Mouse (Mus musculus) heart, adult 2 months (tissue): ENCODE measurements around the gene Tubb3. TPM values are rescaled to one million over a fixed set of nuclear protein-coding genes. Genes with fewer than 3 reads are reported as not detected.
A peak's percentile ranks its signal among the peaks of the same experiment; 100 is the strongest.

Source experiments
- DNase-seq, 2 experiments: peaks; one replicate each; pipeline ENCODE4 v3.0.0; 2021
- H3K27ac ChIP-seq: fragments of 200-600 bp; 2 replicates; pipeline ENCODE4 v1.8.1; 2022
- H3K27me3 ChIP-seq: fragments of 200-500 bp; 2 replicates; pipeline ENCODE4 v1.6.1; 2012; ENCODE audit warnings: mild to moderate bottlenecking, low read length, inconsistent platforms, mixed read lengths; ENCODE audit not compliant: control insufficient read depth, insufficient read depth
- H3K36me3 ChIP-seq: fragments of 200-500 bp; 2 replicates; pipeline ENCODE4 v1.6.1; 2012; ENCODE audit warnings: low read length, inconsistent platforms; ENCODE audit not compliant: control insufficient read depth, insufficient read depth
- H3K4me1 ChIP-seq: fragments of 200-500 bp; 2 replicates; pipeline ENCODE4 v1.6.1; 2011; ENCODE audit warnings: low read length; ENCODE audit not compliant: control insufficient read depth, insufficient read depth
- H3K4me3 ChIP-seq: fragments of 200-600 bp; 2 replicates; pipeline ENCODE4 v1.8.1; 2022
- H3K79me2 ChIP-seq: fragments of 200-500 bp; replicated peaks from 2 replicates; pipeline ENCODE4 v1.6.1; 2012; ENCODE audit warnings: mild to moderate bottlenecking, inconsistent platforms, low read length, moderate library complexity, mixed read lengths; ENCODE audit not compliant: control insufficient read depth, insufficient read depth
- H3K9ac ChIP-seq: fragments of 200-500 bp; 2 replicates; pipeline ENCODE4 v1.6.1; 2012; ENCODE audit warnings: low read depth, mild to moderate bottlenecking, control low read depth, inconsistent platforms, low read length, mixed read lengths
- CTCF ChIP-seq: fragments of 200-600 bp; IDR thresholded peaks from 2 replicates; pipeline ENCODE4 v1.8.1; 2022; ENCODE audit warnings: antibody characterized with exemption, mild to moderate bottlenecking, moderate library complexity
- EP300 ChIP-seq: fragments of 200-500 bp; IDR thresholded peaks from 2 replicates; pipeline ENCODE4 v1.6.1; 2011; ENCODE audit warnings: low read depth, low read length, control low read depth; ENCODE audit not compliant: insufficient read depth
- POLR2A ChIP-seq: fragments of 200-500 bp; IDR thresholded peaks from 2 replicates; pipeline ENCODE4 v1.6.1; 2011; ENCODE audit warnings: mild to moderate bottlenecking, low read depth, low read length, control low read depth; ENCODE audit not compliant: insufficient read depth
- WGBS: fragments of 180-500 bp; shearing (Covaris S2); methylation state at CpG from one replicate; pipeline ENCODE4 v1.1.7; 2018; 5-methylcytosine and 5-hydroxymethylcytosine counted together
- intact Hi-C: fragments of 180-260 bp; cut with DNase I; formaldehyde crosslinking; loops from one replicate; pipeline ENCODE4 v1.15.1; 2025
- long read RNA-seq: library from polyadenylated mRNA; stranded (forward); transcript quantifications from one replicate; pipeline ENCODE4 v2.0.0, GENCODE M21; 2021
- polyA plus RNA-seq: library from polyadenylated mRNA; depleted of rRNA; stranded (reverse); fragments of >200 nt; gene quantifications from 2 replicates; pipeline ENCODE4 v1.2.3, GENCODE M21; 2012; rRNA removed
- total RNA-seq, 2 experiments: library from RNA; stranded (reverse); gene quantifications; 2 replicates each; pipeline ENCODE4 v1.2.3; 2021

The Tubb3 gene
- total RNA-seq (under 1 TPM in 1 of 2 experiments, not detected in 1; 0.59 TPM), polyA plus RNA-seq (4.6 and 6.2 TPM in 2 replicates)
- long read RNA-seq: 0 reads

DNA sequence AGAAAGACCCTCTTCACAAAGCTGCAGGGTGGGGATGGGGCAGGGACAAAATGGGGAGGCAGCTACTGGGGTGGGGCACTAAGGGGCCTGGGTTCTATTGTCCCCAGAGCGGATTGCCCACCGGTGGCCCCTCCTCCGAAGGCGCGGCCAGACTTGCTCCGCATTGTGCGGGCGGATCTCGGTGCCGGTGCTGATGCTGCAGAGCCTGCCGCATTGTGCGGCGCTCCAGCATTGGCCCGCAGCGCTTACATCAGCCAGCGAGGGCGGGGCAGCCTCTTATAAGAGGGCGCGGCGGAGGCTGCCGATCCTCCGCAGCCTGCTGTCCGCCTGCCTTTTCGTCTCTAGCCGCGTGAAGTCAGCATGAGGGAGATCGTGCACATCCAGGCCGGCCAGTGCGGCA, at the start of gene Tubb3:
TSS of gene Tubb3 (plus strand) at position 179 of the 400 bp plus-strand sequence.
- H3K4me3 ChIP-seq: peak within 1 kb of the TSS; percentile 15; the same call in 1 of the 2 replicates
- H3K79me2 ChIP-seq: no peaks in the 10 kb centered on the region
- intact Hi-C loops: no loop called here
- peaks cover 8% of the 10 kb centered on the region; the same call in 1 of the 2 replicates for H3K27me3 ChIP-seq
- no peaks in the 10 kb centered on the region; the same call in 1 of the 2 replicates for H3K4me1 ChIP-seq
- no peak within 1 kb of the TSS for H3K9ac ChIP-seq
- peak; percentile 60 to 61 for DNase-seq
- TF ChIP-seq POLR2A (no peak), CTCF (no peak), EP300 (no peak)
- under 1% methylated on average over 29 of the region's 29 CpGs for WGBS
- no peak within 1 kb of the TSS for H3K27ac ChIP-seq
- H3K36me3 ChIP-seq: no peaks in the 10 kb centered on the region

DNA sequence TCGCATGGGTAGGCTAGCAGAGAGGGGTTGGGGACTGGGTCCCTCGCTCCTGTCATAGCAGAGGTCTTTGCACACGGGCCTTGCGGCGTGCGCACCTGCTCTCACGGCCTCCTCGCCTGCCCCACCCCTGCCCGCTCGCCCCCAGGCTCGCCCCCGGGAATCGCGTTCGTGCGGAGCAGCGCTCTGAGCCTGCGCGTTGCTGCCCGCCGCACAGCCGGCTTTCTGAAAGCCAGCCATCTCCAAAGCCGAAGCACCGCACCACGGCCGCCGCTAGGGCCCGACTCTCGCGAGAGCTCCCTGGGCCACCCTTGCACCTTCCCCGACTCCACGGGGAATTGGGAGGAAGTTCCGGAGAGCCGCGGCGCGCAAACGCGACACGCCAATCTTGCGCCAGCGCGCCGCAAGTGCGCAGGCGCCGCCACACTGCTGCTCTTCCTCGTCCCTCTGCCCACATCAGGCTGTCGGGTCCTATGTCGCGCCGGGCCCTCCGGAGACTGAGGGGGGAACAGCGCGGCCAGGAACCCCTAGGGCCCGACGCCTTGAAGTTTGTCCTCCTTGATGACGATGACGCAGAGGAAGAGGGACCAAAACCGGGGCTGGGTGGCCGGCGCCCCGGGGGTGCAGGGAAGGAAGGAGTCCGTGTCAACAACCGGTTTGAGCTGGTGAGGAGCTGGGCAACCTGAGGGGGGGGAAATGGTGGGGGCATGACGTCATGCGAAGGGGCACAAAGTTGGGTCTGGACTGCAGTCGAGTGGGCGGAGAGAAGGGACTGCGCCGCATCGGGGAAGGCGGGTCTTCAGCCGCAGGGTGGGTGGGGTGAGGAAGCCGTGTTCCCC, 37.6 kb upstream of the Tubb3 start, which contains the start of gene Tcf25:
TSS of gene Tcf25 (plus strand) at position 351 of the 836 bp plus-strand sequence.
- intact Hi-C loops: loop anchor here (5.0 kb wide), 1 partner anchor 121 kb away; the partner anchor contains the start of genes Vps9d1 and Zfp276
- peak within 1 kb of the TSS; percentile 82 for H3K9ac ChIP-seq
- no peaks in the 10 kb centered on the region for H3K36me3 ChIP-seq
- H3K27ac ChIP-seq: peak within 1 kb of the TSS; percentile 98
- peaks cover 2% of the 10 kb centered on the region for H3K4me1 ChIP-seq
- H3K79me2 ChIP-seq: peaks cover 3% of the 10 kb centered on the region; the same call in 1 of the 2 replicates
- H3K27me3 ChIP-seq: no peaks in the 10 kb centered on the region
- under 1% methylated on average over 75 of the region's 75 CpGs for WGBS
- peak; percentile 83 for TF ChIP-seq CTCF
- no peak for TF ChIP-seq EP300
- TF ChIP-seq POLR2A: peak; percentile 89
- peak; percentile 95 to 97 for DNase-seq
- H3K4me3 ChIP-seq: peak within 1 kb of the TSS; percentile 83

DNA sequence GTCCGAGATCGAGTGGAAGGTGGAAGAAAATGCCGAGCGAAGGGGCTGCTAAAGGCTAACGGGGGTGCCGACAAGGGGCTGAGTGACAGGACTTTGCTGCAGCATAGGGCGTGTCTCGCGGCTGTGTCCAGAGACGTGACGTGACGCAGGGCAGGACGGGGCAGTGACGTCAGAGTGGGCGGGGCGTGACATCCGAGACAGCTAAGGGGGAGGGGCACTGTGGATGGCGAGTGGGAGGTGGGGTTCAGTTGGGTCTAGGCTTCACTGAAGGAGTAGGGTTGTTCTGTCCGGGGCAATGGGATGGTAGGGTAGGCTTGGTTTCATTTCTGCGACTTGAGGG, 37.0 kb upstream of the Tubb3 start:
- Histone ChIP-seq H3K4me3 (peak overlapping the region; percentile 83), H3K27me3 (no peaks in the 10 kb centered on the region), H3K4me1 (peaks cover 2% of the 10 kb centered on the region), H3K27ac (peak overlapping the region; percentile 98), H3K79me2 (peaks cover 3% of the 10 kb centered on the region; the same call in 1 of the 2 replicates), H3K36me3 (no peaks in the 10 kb centered on the region), H3K9ac (peak overlapping the region; percentile 79)
- WGBS: under 1% methylated on average over 20 of the region's 20 CpGs
- intact Hi-C loops: loop anchor here (5.0 kb wide), 1 partner anchor 122 kb away; the partner anchor contains the start of genes Vps9d1 and Zfp276
- TF ChIP-seq EP300 (peak; percentile 75; the same call in 1 of the 2 replicates), CTCF (no peak), POLR2A (peak; percentile 73)
- DNase-seq: peak; percentile 93 to 96

DNA sequence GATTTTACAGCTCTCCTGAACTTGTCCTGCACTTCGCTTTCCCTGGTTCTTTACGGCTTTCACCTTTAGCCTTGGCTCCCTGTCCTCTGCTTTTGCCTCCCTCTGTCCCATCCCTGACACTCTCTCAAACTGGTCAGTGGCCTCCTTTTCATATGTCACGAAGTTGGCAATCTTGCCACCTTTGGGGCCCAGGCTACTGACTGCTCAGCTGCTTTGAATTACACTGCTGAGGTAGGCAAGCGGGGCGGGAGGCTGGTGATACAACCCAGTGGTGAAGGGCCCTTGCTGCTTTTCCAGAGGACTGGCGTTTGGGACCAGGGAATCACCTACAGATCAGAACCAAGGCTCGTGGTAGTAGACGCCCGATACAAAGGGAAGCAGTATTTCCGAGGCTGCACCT, 35.5 kb upstream of the Tubb3 start:
- no peak overlapping the region for H3K9ac ChIP-seq
- 81% methylated on average over 10 of the region's 10 CpGs for WGBS
- H3K4me3 ChIP-seq: no peak overlapping the region
- no peak overlapping the region for H3K27ac ChIP-seq
- no peaks in the 10 kb centered on the region for H3K27me3 ChIP-seq
- H3K4me1 ChIP-seq: peaks cover 2% of the 10 kb centered on the region
- H3K36me3 ChIP-seq: no peaks in the 10 kb centered on the region
- H3K79me2 ChIP-seq: peaks cover 3% of the 10 kb centered on the region; the same call in 1 of the 2 replicates
- intact Hi-C loops: no loop called here
- no peak for DNase-seq
- TF ChIP-seq POLR2A (no peak), EP300 (no peak)

DNA sequence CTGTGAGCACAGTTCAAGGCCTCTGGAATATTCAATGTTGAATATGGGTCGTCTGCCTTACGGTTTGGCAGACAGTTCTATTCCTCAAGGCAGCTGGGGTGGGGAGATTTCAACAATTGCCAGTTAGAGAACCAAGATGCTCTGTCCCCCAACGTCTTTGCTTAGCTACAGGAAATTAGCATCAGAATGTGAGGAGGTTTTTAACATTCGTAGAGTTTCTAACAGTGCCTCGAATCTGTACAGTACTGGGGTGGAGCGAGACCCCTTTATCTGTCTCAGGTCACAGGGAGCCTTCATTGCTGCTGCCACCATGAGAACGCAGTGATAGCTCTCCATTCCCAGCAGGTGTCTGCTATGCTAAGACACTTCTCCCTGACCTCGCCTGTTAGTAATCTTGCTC, 35.1 kb upstream of the Tubb3 start:
- H3K79me2 ChIP-seq: peaks cover 3% of the 10 kb centered on the region; the same call in 1 of the 2 replicates
- no peak overlapping the region for H3K4me3 ChIP-seq
- H3K27me3 ChIP-seq: no peaks in the 10 kb centered on the region
- intact Hi-C loops: no loop called here
- no peak overlapping the region for H3K27ac ChIP-seq
- DNase-seq: no peak
- no peak overlapping the region for H3K9ac ChIP-seq
- H3K36me3 ChIP-seq: no peaks in the 10 kb centered on the region
- H3K4me1 ChIP-seq: peaks cover 2% of the 10 kb centered on the region
- WGBS: 65% methylated on average over 8 of the region's 8 CpGs
- TF ChIP-seq POLR2A (no peak), CTCF (no peak), EP300 (no peak)
